Mouse (Mus musculus) central nervous system, embryonic 11.5 days (tissue): ENCODE data around the gene Dlec1. TPM values are rescaled to one million over a fixed set of nuclear protein-coding genes. Genes with fewer than 3 reads are reported as not detected.

Experiments
- polyA plus RNA-seq: library from polyadenylated mRNA; depleted of rRNA; stranded (reverse); fragments of >200 nt; gene quantifications from 2 replicates; pipeline ENCODE4 v1.2.3, GENCODE M21; 2012; rRNA removed

The Dlec1 gene
- polyA plus RNA-seq, result 1.9 and 2.9 TPM in 2 replicates

DNA sequence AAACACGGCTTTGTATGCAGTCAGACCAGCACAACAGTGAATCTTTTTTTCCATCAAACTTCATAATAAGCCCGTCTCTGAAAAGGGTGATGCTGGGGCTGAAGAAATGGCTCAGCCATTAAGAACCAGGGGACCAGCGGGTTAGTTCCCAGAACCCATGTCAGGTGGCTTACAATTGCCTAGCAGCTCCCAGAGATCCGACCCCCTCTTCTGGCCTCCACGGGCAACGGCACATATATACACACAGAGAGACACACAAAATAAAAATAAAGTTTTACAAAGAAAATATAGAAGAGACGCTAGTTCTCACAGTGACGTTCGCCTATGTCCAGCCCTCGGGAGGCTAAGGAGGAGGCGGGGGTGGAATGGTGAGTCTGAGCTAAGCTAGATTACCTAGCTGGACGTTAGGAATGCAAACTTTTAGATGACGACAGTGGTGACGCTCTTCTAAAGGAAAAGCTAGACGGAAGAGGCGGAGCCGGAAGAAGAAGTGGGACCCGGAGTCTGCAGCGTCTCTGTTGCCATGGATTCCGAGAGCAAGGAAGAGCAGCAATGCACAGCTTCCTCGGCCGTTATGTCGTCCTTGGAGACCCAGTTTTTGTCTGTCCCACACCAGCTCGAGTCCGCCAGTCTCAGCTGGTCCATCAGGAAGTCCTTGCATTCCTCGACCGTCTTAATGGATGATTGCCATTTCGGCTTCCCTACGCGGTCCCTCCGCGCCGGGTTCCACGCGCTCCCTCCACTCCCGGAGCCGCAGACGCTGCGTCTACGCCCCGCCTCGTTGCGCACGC is at the start of gene Dlec1:
TSS of gene Dlec1 (plus strand) at position 487 of the 791 bp plus-strand sequence.

DNA sequence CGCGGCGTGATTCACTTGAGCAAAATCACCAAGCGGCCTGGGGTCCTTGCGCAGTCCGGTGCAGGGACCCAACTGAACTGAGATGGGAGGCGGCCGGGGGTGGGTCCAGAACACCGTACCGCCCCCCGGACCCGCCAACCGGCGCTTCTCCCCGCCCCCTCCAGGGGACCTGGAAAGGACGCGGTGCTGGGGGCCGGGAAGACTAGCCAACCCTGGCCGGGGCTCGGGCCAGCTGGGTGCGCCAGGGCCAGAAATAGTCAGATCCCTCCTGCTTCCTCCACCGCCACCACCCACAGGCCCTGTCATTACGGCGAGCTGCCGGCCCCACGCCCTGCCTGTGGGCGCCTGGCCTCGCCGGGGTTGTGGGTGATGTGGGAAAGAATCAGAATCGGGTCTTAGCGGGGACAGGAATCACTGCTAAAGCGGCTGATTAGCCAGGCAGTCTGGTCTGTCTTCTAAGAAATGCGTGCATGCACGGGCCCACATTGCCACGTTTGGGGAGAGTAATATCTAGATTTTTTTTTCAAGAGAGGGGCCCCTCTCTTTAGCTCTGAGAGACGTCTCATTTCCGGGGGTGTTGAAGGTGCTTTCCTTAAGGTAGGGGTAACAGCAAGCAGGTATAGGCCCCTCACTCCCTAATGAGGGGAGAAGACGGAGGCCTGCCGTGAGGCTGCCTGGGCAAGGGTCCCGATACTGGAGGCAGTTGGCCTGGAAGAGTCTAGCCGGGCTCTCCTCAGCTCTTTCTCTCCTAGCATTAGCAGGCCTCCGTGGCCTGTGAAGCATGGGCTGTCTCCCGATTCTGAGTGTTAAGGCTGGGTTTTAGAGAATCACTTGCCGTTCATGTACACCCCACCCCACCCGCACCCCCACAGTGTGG is 8.6 kb upstream of the Dlec1 start, which contains the start of gene Plcd1:
TSS of gene Plcd1 (minus strand) at position 84 of the 877 bp plus-strand sequence.

DNA sequence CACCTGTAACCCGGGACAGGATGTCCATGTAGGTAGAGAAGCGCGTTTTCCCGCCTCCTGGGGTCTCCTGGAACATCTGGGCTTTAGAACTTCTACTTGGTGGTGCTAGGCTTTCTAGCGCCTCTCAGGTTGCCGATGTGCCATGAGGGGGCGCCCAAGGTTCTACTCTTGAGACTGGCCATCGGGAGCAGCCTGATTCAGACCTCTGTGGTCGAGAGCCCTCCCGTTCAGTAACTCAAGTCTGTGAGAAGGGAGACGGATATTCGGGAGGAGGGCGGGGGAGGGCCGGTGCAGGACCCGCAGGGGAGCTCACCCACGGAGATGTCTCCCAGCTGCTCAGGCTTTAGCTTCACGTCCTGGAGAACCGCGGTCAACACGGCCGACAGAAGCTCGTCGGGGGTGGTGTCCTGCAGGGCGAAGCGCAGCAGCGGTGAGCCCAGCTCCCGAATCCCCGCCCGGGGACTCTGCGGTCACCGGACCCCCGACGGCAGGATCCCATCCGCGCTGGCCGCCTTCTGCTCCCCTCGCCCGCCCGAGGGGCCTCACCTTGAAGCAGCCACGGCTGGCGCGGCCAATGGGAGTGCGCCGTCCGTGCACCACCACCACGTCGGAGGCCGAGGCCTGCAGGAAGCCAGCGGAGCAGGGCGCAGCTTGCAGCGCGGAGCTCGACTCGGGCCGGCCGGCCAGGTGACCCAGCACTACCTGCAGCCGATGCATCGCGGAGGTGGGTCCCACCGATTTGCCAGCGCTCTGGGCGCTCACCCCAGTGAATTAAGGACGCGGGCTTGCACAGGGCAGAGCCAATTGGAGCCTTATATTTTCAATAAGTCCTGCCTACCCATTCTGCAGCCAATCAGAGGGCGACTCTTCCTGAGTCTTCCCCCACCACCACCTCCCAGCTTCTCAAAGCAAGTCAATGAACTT is 54.3 kb downstream of the Dlec1 start, which contains the start of gene Acaa1b:
TSS of gene Acaa1b (minus strand) at position 816 of the 924 bp plus-strand sequence.

DNA sequence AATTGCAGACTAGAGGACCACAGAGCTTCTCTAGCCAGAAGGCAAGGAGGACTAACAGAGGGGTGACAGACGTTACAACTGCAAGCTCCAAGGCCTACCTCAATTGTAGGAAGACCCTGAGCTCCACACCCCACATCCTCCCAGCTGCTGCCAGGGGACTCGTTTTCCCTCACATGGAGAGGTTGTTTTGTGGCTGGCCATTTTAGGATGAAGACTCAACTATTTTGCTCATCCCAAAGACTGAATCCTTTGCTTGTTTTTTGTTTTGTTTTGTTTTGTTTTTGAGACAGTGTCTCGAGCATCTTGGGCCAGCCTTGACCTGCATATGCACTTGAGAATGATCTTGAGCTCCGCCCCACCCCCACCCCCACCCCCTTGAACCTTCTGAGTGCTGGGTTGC is 56.6 kb downstream of the Dlec1 start, which contains the start of gene Gm47289:
TSS of gene Gm47289 (plus strand) at position 301 of the 400 bp plus-strand sequence.

Other genes with a start within 250 kb of the Dlec1 start
- 12.3 and 18.3 TPM in 2 replicates for gene Ctdspl, start 176.0 kb upstream of the Dlec1 start, polyA plus RNA-seq
- gene Vill, start 49.7 kb upstream of the Dlec1 start, polyA plus RNA-seq, result 10.0 and 21.2 TPM in 2 replicates
- 26.3 and 28.3 TPM in 2 replicates for gene Plcd1, start 9.0 kb upstream of the Dlec1 start, polyA plus RNA-seq
- gene Acaa1b, start 54.6 kb downstream of the Dlec1 start, polyA plus RNA-seq, result 1.3 TPM in 2 replicates
- gene Gm47289, start 56.7 kb downstream of the Dlec1 start, polyA plus RNA-seq, result not detected in 2 replicates
- 0.05 TPM in 1 of 2 replicates, not detected in the other for gene Slc22a13, start 106.6 kb downstream of the Dlec1 start, polyA plus RNA-seq
- 44.9 and 46.7 TPM in 2 replicates for gene Oxsr1, start 219.9 kb downstream of the Dlec1 start, polyA plus RNA-seq
- 80.0 and 89.0 TPM in 2 replicates for gene Acaa1a, start 237.2 kb downstream of the Dlec1 start, polyA plus RNA-seq
- 5.0 and 5.9 TPM in 2 replicates for gene Myd88, start 238.9 kb downstream of the Dlec1 start, polyA plus RNA-seq